Mouse (Mus musculus) frontal cortex, postnatal 10 days (tissue): ENCODE measurements at regions not wholly inside any gene's neighbourhood (a gene's known extent, or its start where the extent isn't known, plus 50 kb on each side); places are given as distances from the start of the nearest gene placed in this dataset.

Source experiments
- DNase-seq, 2 experiments: peaks; one replicate each; pipeline ENCODE4 v3.0.0; 2022; ENCODE audit warnings: low spot score in 2 of 2, mixed read lengths in 1 of 2

GRCm38 (mm10) chr9:120860969-120861595 is 67.9 kb upstream of the Ctnnb1 start:
- DNase-seq = no peak

GRCm38 (mm10) chr9:120861788-120862345 is 67.1 kb upstream of the Ctnnb1 start:
- DNase-seq = no peak

GRCm38 (mm10) chr9:120864410-120864809 is 64.6 kb upstream of the Ctnnb1 start:
- no peak for DNase-seq

GRCm38 (mm10) chr9:120866251-120866650 is 62.8 kb upstream of the Ctnnb1 start:
- DNase-seq = no peak

GRCm38 (mm10) chr9:120866709-120867108 is 62.3 kb upstream of the Ctnnb1 start:
- peak; percentile 39 to 45 for DNase-seq

- no peak for DNase-seq
Measured at GRCm38 (mm10) chr9:120867861-120868260, 61.2 kb upstream of the Ctnnb1 start.

GRCm38 (mm10) chr9:120868330-120868729 is 60.7 kb upstream of the Ctnnb1 start:
- no peak for DNase-seq

- DNase-seq = peak; percentile 68 to 72
Measured at GRCm38 (mm10) chr9:120869432-120870081, 59.5 kb upstream of the Ctnnb1 start.

- no peak for DNase-seq
Measured at GRCm38 (mm10) chr9:120873293-120873692, 55.7 kb upstream of the Ctnnb1 start.

- DNase-seq = no peak
Measured at GRCm38 (mm10) chr9:120874416-120874976, 54.5 kb upstream of the Ctnnb1 start.

GRCm38 (mm10) chr9:120877101-120877500 is 51.9 kb upstream of the Ctnnb1 start:
- DNase-seq = no peak
